Comparison of ENCODE assay signal across 8 mouse cellular contexts in genomic region chr12:112653157-112653824, GRCm38 (mm10). TPM values are rescaled to one million over a fixed set of nuclear protein-coding genes. Genes with fewer than 3 reads are reported as not detected.
DNase-seq lines count a peak whose midpoint lies in the region; ATAC-seq lines count a peak whose summit lies in the region.

No protein-coding gene starts in this region.

- intact Hi-C loops in left cerebral cortex, postnatal 10 days (cut with DNase I), result no loop called here

- ATAC-seq in common myeloid progenitor, adult 5-6 weeks (replicated peaks; ENCODE audit: low read depth, poor library complexity, severe bottlenecking), result peak; percentile 87
- peak; percentile 77 for ATAC-seq in inflammation-experienced regulatory T-cells, adult 6 months

- peak; percentile 65 for DNase-seq in T-cell, adult 2 months (ENCODE audit: low spot score)
- peak; percentile 69 for DNase-seq in gastrocnemius, postnatal 25 days
- DNase-seq in left cerebral cortex, postnatal 10 days (ENCODE audit: extremely low spot score in 1 of 2, low spot score in 2 of 2), result peak; percentile 77 to 88
- DNase-seq in mesoderm, embryonic 11.5 days (ENCODE audit: low read depth, low spot score), result peak; percentile 87
- DNase-seq in right cerebral cortex, postnatal 25 days, result peak; percentile 75
- DNase-seq in urinary bladder, postnatal 25 days (ENCODE audit: low spot score), result peak; percentile 74

RNA-seq across cellular contexts. Expression of gene Siva1, which starts 8.8 kb away (rescaled TPM):
- 198 and 209 TPM in 2 replicates for total RNA-seq in common myeloid progenitor, adult 5-6 weeks (2017)
- total RNA-seq in gastrocnemius, postnatal 25 days (2021), result 10 to 100 TPM; 13.4 to 16.1 TPM
- 10 to 100 TPM; 34.6 to 68.7 (median 39.4) TPM for polyA plus RNA-seq in inflammation-experienced regulatory T-cells, adult 6 months (2017; shearing (Covaris generic))
- 10 to 100 TPM; 14.3 to 15.5 TPM for total RNA-seq in left cerebral cortex, postnatal 10 days (2021)

RNA-seq across cellular contexts. Expression of gene Akt1, which starts 21.4 kb away (rescaled TPM):
- total RNA-seq in common myeloid progenitor, adult 5-6 weeks (2017), result 79.1 and 95.3 TPM in 2 replicates
- 10 to 100 TPM; 63.5 to 69.7 TPM for total RNA-seq in gastrocnemius, postnatal 25 days (2021)
- polyA plus RNA-seq in inflammation-experienced regulatory T-cells, adult 6 months (2017; shearing (Covaris generic)), result 10 to 100 TPM; 20.2 to 26.3 (median 21.0) TPM
- total RNA-seq in left cerebral cortex, postnatal 10 days (2021), result 100 to 1,000 TPM; 166 to 169 TPM

RNA-seq across cellular contexts. Expression of gene Zbtb42, which starts 25.3 kb away (rescaled TPM):
- total RNA-seq in common myeloid progenitor, adult 5-6 weeks (2017), result 0.27 and 0.87 TPM in 2 replicates
- 1 to 10 TPM; 1.2 to 1.9 TPM for total RNA-seq in gastrocnemius, postnatal 25 days (2021)
- 1 to 10 TPM; 3.7 to 4.3 (median 3.8) TPM for polyA plus RNA-seq in inflammation-experienced regulatory T-cells, adult 6 months (2017; shearing (Covaris generic))
- total RNA-seq in left cerebral cortex, postnatal 10 days (2021), result under 1 TPM; 0.28 to 0.34 TPM

RNA-seq across cellular contexts. Expression of gene Adssl1, which starts 33.4 kb away (rescaled TPM):
- total RNA-seq in common myeloid progenitor, adult 5-6 weeks (2017), result 33.6 and 35.4 TPM in 2 replicates
- total RNA-seq in gastrocnemius, postnatal 25 days (2021), result 100 to 1,000 TPM; 887 to 928 TPM
- 1 to 10 TPM in 2 of 3 experiments, under 1 TPM in 1; 0.99 to 1.9 (median 1.6) TPM for polyA plus RNA-seq in inflammation-experienced regulatory T-cells, adult 6 months (2017; shearing (Covaris generic))
- total RNA-seq in left cerebral cortex, postnatal 10 days (2021), result 1 to 10 TPM; 2.8 to 3.9 TPM

Comparison
In these comparisons a context has a peak if more than half of its experiments do, and no peak if none do; other contexts are left out.
1. Peak in every context shown above with its lines: DNase-seq and ATAC-seq.
2. RNA of gene Siva1, which starts 8.8 kb away (total RNA-seq): 198 to 209 TPM in common myeloid progenitor, adult 5-6 weeks; 13.4 to 16.1 TPM in gastrocnemius, postnatal 25 days and 14.3 to 15.5 TPM in left cerebral cortex, postnatal 10 days; every median in the first group is over 10 times any median in the second.